Mouse (Mus musculus): Measurements from ENCODE around the gene Gm12216. TPM values are rescaled to one million over a fixed set of nuclear protein-coding genes. Genes with fewer than 3 reads are reported as not detected.

Gm12216 gene
- total RNA-seq, 2 experiments from 2014 or later, result 1.6 to 2.1 TPM

Small RNA genes lying within 50 kb of the gene (microRNA-seq; reads per million reads assigned to microRNA genes)
- gene Mir7671, result 0 reads per million in 2 experiments

Other genes starting within 250 kb of the Gm12216 start
- not detected for gene Il4, start 240.6 kb downstream of the Gm12216 start, total RNA-seq (2021)
- not detected for gene Il13, start 224.6 kb downstream of the Gm12216 start, total RNA-seq (2021)
- 1 to 10 TPM; 3.5 to 4.8 TPM for gene Rad50, start 151.9 kb downstream of the Gm12216 start, total RNA-seq (2021)
- gene Il5, start 138.5 kb downstream of the Gm12216 start, total RNA-seq (2021), result not detected
- 1 to 10 TPM; 6.6 to 7.4 TPM for gene Irf1, start 89.2 kb downstream of the Gm12216 start, total RNA-seq (2021)
- under 1 TPM in 1 of 2 experiments, not detected in 1; 0.31 TPM for gene Gm17334, start 86.1 kb downstream of the Gm12216 start, total RNA-seq (2021)
- 10 to 100 TPM in 1 of 2 experiments, 1 to 10 TPM in 1; 7.7 to 12.8 TPM for gene Slc22a5, start 32.4 kb upstream of the Gm12216 start, total RNA-seq (2021)
- under 1 TPM; 0.67 to 0.99 TPM for gene Slc22a21, start 121.1 kb upstream of the Gm12216 start, total RNA-seq (2021)
- 1 to 10 TPM; 2.1 to 2.8 TPM for gene Slc22a4, start 168.8 kb upstream of the Gm12216 start, total RNA-seq (2021)
- gene Pdlim4, start 209.8 kb upstream of the Gm12216 start, total RNA-seq (2021), result 1 to 10 TPM; 6.5 TPM
- 10 to 100 TPM; 23.3 to 31.7 TPM for gene P4ha2, start 240.8 kb upstream of the Gm12216 start, total RNA-seq (2021)

All from gastrocnemius, postnatal 36 days (tissue).